Mouse (Mus musculus) midbrain, embryonic 12.5 days (tissue): Measurements from ENCODE around the gene Supt5. TPM values are rescaled to one million over a fixed set of nuclear protein-coding genes. Genes with fewer than 3 reads are reported as not detected.

ENCODE experiments used
- ATAC-seq: fragments of 200-750 bp; cut with Nextera tagmentation; 2 replicates; pipeline ENCODE4 v1.8.0; 2017; ENCODE audit warnings: low read depth, moderate TSS enrichment, moderate library complexity; ENCODE audit not compliant: low FRiP score
- H3K27ac ChIP-seq: fragments of 300-500 bp; sonication (generic); replicated peaks from 2 replicates; pipeline ENCODE4 v1.5.1; 2016; ENCODE audit warnings: mild to moderate bottlenecking
- H3K27me3 ChIP-seq: fragments of 300-500 bp; sonication (generic); 2 replicates; pipeline ENCODE4 v1.6.1; 2016; ENCODE audit warnings: mild to moderate bottlenecking
- H3K36me3 ChIP-seq: fragments of 300-500 bp; sonication (generic); 2 replicates; pipeline ENCODE4 v1.6.1; 2016
- H3K4me1 ChIP-seq: fragments of 300-500 bp; sonication (generic); 2 replicates; pipeline ENCODE4 v1.6.1; 2016
- H3K4me2 ChIP-seq: fragments of 300-500 bp; sonication (generic); replicated peaks from 2 replicates; pipeline ENCODE4 v1.6.1; 2016; ENCODE audit warnings: mild to moderate bottlenecking, moderate library complexity
- H3K4me3 ChIP-seq: fragments of 300-500 bp; sonication (generic); 2 replicates; pipeline ENCODE4 v1.5.1; 2016; ENCODE audit warnings: mild to moderate bottlenecking
- H3K9ac ChIP-seq: fragments of 300-500 bp; sonication (generic); replicated peaks from 2 replicates; pipeline ENCODE4 v1.6.1; 2016; ENCODE audit warnings: mild to moderate bottlenecking, moderate library complexity
- H3K9me3 ChIP-seq: fragments of 300-500 bp; sonication (generic); 2 replicates; pipeline ENCODE4 v1.6.1; 2016; ENCODE audit warnings: mild to moderate bottlenecking
- WGBS: fragments of 180-500 bp; shearing (Covaris S2); methylation state at CpG from one replicate; pipeline ENCODE4 v1.1.7; 2016; 5-methylcytosine and 5-hydroxymethylcytosine counted together
- polyA plus RNA-seq: library from polyadenylated mRNA; unstranded; fragments of >200 nt; fragmentation: Nextera tagmentation; extraction: Ambion mirVana; gene quantifications from 2 replicates; pipeline ENCODE4 v1.2.1, GENCODE M21; 2016

Supt5 gene
- polyA plus RNA-seq, 1 experiment from 2014 or later: 105 TPM

- Histone ChIP-seq H3K9me3 (no peaks in the 10 kb centered on the region), H3K27ac (peak overlapping the region; percentile 68), H3K4me2 (peak overlapping the region; percentile 46), H3K27me3 (peaks cover 23% of the 10 kb centered on the region), H3K9ac (peak overlapping the region; percentile 38), H3K4me3 (peak overlapping the region; percentile 25), H3K4me1 (peaks cover 58% of the 10 kb centered on the region), H3K36me3 (peaks cover 11% of the 10 kb centered on the region)
- 4% methylated on average over 30 of the region's 30 CpGs for WGBS
- no peak for ATAC-seq
Observed at GRCm38 (mm10) chr7:28381017-28381790, 42.7 kb upstream of the Supt5 start.

DNA sequence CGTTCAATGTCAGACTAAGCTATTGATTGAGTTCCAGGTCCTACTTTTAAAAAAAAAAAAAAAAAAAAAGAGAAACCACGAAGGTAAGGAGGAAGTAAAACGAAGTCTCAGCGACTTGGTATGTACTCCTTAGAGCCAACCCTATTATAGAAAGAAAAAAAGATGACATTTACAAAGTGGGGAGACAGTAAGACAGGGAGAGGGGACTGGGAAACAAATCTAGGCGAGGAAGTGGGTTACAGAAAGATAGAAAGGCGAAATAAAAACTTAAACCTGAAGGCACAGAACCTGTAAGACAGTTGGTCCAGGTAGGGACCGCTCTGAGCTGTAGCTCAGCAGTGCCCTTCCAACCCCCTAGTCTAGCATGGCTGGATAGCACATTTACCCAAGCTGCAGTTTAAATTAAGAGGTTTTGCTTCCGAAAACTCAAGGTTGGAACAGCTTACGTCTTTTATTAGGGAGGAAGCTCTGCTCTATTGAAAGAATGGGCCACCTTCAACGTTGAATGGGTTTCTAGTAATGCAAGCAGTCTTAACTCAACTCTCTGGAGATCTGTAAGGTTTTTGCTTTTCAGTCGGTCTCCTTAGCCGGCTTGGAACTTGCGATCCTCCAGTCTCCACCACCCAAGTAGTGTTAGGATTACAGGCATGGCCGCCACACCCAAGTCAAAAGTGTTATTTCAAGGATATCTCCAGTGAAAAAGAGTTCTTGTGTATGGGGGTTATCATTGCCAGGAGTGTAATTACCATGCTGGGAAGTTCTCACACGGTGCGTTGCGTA, 41.9 kb upstream of the Supt5 start, which contains the start of gene Zfp36:
Gene Zfp36, minus strand, starts transcription at position 17 of the 780 bp plus-strand sequence.
- no peak for ATAC-seq
- peaks cover 63% of the 10 kb centered on the region for H3K4me1 ChIP-seq

GRCm38 (mm10) chr7:28378769-28379651, 40.5 kb upstream of the Supt5 start:
- H3K9ac ChIP-seq: peak overlapping the region; percentile 70
- H3K9me3 ChIP-seq: no peaks in the 10 kb centered on the region
- peaks cover 23% of the 10 kb centered on the region for H3K27me3 ChIP-seq
- peak overlapping the region; percentile 60 for H3K27ac ChIP-seq
- H3K4me3 ChIP-seq: peak overlapping the region; percentile 52
- peak; percentile 61 for ATAC-seq
- H3K36me3 ChIP-seq: no peaks in the 10 kb centered on the region
- under 1% methylated on average over 53 of the region's 53 CpGs for WGBS
- H3K4me2 ChIP-seq: peak overlapping the region; percentile 74
- peaks cover 69% of the 10 kb centered on the region for H3K4me1 ChIP-seq

More for the DNA sequence above, 41.9 kb upstream of the Supt5 start, which contains the start of gene Zfp36:
- 58% methylated on average over 17 of the region's 17 CpGs for WGBS
- Histone ChIP-seq H3K4me2 (peak within 1 kb of the TSS; percentile 74), H3K27me3 (peaks cover 23% of the 10 kb centered on the region), H3K9me3 (no peaks in the 10 kb centered on the region), H3K4me3 (peak within 1 kb of the TSS; percentile 52), H3K36me3 (peaks cover 3% of the 10 kb centered on the region; the same call in 1 of the 2 replicates), H3K9ac (peak within 1 kb of the TSS; percentile 70), H3K27ac (peak within 1 kb of the TSS; percentile 68)

DNA sequence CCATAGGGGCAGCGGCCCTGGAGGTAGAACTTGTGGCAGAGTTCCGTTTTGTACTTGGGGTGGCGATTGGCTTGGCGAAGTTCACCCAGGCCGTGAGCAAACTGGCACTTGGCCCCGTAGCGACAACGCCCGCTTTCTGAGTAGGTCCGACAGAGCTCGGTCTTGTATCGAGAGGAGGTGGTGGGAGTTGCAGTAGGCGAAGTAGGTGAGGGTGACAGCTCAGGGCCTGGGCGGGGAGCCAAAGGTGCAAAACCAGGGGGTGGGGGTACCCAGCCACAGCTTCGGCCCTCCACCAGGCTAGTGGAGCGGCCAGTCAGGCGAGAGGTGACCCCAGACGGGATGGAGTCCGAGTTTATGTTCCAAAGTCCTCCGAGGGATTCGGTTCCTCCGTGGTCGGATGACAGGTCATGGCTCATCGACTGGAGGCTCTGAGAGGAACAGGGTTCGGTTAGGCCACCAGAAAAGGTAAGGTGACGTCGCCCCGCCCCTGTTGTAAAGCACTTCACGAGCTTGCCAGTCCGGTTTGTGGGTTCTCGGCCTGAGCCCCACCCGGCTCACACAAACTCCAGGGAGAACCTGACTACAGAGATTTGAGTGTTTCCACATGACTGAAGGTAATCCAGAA, 39.6 kb upstream of the Supt5 start:
- H3K9me3 ChIP-seq: no peaks in the 10 kb centered on the region
- H3K4me3 ChIP-seq: peak overlapping the region; percentile 52
- H3K4me1 ChIP-seq: peaks cover 68% of the 10 kb centered on the region
- H3K4me2 ChIP-seq: peak overlapping the region; percentile 74
- no peak for ATAC-seq
- no peak overlapping the region for H3K27ac ChIP-seq
- peaks cover 23% of the 10 kb centered on the region for H3K27me3 ChIP-seq
- peak overlapping the region; percentile 70 for H3K9ac ChIP-seq
- WGBS: 53% methylated on average over 32 of the region's 32 CpGs
- no peaks in the 10 kb centered on the region for H3K36me3 ChIP-seq

DNA sequence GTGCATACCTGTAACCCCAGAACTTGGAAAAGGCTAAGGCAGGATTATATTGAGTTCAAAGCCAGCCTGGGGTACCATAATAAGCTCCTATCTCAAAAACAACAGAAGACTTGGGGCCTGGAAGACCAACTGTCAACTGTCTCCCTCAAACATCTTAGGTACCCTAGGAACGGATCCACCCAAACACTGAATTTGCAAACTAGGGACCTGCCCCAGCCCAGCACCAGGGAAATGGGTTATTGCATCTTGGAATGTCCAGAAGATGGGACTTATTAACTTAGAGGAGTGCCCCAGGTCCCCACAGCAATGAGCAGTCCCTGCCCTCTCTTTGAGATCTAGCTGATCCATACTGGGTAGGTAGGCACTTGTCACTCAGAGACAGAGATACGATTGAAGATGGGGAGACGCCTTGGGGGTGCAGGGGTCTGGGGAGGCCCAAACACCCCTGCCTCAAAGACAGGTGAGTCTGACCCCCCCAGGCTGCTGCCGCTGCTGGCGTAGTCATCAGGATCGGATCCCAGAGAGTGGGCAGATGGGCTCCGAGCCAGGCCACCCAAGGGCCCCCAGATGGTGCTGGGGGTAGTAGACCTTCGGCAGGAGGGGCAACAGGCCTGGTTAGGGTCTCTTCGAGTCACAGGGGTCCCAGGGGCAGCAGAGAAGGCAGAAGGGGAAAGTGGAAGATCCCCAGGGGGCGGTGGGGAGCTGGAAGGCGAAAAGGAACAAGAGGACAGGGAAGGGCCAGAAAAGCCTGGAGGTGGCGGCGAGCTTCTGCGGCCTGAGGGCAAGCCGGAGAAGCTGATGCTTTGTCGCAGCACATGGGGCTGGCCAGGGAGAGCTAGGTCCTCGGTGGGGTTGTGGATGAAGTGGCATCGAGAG, 38.9 kb upstream of the Supt5 start:
- no peaks in the 10 kb centered on the region for H3K9me3 ChIP-seq
- peaks cover 23% of the 10 kb centered on the region for H3K27me3 ChIP-seq
- peaks cover 60% of the 10 kb centered on the region for H3K4me1 ChIP-seq

GRCm38 (mm10) chr7:28376011-28376771, 37.6 kb upstream of the Supt5 start:
- 3% methylated on average over 30 of the region's 30 CpGs for WGBS
- H3K4me1 ChIP-seq: peaks cover 50% of the 10 kb centered on the region

More for the DNA sequence above, 38.9 kb upstream of the Supt5 start:
- Histone ChIP-seq H3K36me3 (no peaks in the 10 kb centered on the region), H3K4me3 (peak overlapping the region; percentile 52), H3K27ac (no peak overlapping the region), H3K9ac (peak overlapping the region; percentile 70; the same call in 1 of the 2 replicates), H3K4me2 (peak overlapping the region; percentile 74)
- no peak for ATAC-seq
- WGBS: 76% methylated on average over 18 of the region's 18 CpGs

GRCm38 (mm10) chr7:28375176-28375921, 36.8 kb upstream of the Supt5 start:
- H3K9ac ChIP-seq: peak overlapping the region; percentile 57
- peaks cover 51% of the 10 kb centered on the region for H3K4me1 ChIP-seq
- peak overlapping the region; percentile 39 for H3K4me3 ChIP-seq
- no peaks in the 10 kb centered on the region for H3K9me3 ChIP-seq
- H3K27ac ChIP-seq: peak overlapping the region; percentile 93
- H3K36me3 ChIP-seq: no peaks in the 10 kb centered on the region
- ATAC-seq: peak; percentile 32
- 1% methylated on average over 36 of the region's 36 CpGs for WGBS
- H3K27me3 ChIP-seq: peaks cover 20% of the 10 kb centered on the region
- H3K4me2 ChIP-seq: peak overlapping the region; percentile 58

More at GRCm38 (mm10) chr7:28376011-28376771, 37.6 kb upstream of the Supt5 start:
- Histone ChIP-seq H3K4me3 (peak overlapping the region; percentile 39), H3K9me3 (no peaks in the 10 kb centered on the region), H3K36me3 (no peaks in the 10 kb centered on the region), H3K9ac (peak overlapping the region; percentile 57), H3K27ac (peak overlapping the region; percentile 93), H3K4me2 (peak overlapping the region; percentile 58), H3K27me3 (peaks cover 23% of the 10 kb centered on the region)
- ATAC-seq: no peak

DNA sequence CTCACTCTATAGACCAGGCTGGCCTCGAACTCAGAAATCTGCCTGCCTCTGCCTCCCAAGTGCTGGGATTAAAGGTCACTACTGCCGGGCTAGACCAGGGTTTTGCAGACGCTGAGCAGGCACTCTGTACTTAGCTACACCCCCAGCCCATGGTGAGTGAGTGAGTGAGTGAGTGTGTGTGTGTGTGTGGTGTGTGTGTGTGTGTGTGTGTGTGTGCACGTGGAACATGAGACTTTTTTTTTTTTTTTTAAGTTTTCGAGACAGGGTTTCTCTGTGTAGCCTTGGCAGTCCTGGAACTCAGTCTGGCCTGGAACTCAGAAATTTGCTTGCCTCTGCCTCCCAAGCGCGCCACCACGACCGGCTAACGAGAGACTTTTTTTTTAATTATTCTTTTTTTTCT, 36.1 kb upstream of the Supt5 start:
- H3K27ac ChIP-seq: peak overlapping the region; percentile 93
- 78% methylated on average over 10 of the region's 10 CpGs for WGBS
- ATAC-seq: no peak

GRCm38 (mm10) chr7:28373891-28374495, 35.4 kb upstream of the Supt5 start:
- Histone ChIP-seq H3K4me3 (no peak overlapping the region), H3K36me3 (peaks cover 12% of the 10 kb centered on the region; the same call in 1 of the 2 replicates), H3K9ac (0 out of 2 replicates have a peak overlapping the region, but pooled peaks have one; percentile 11), H3K27me3 (peaks cover 20% of the 10 kb centered on the region), H3K4me2 (no peak overlapping the region), H3K27ac (peak overlapping the region; percentile 49; the same call in 1 of the 2 replicates), H3K9me3 (no peaks in the 10 kb centered on the region), H3K4me1 (peaks cover 57% of the 10 kb centered on the region)
- ATAC-seq: no peak
- 81% methylated on average over 7 of the region's 7 CpGs for WGBS

More for the DNA sequence above, 36.1 kb upstream of the Supt5 start:
- Histone ChIP-seq H3K9me3 (no peaks in the 10 kb centered on the region), H3K9ac (no peak overlapping the region), H3K27me3 (peaks cover 20% of the 10 kb centered on the region), H3K4me1 (peaks cover 57% of the 10 kb centered on the region), H3K4me3 (no peak overlapping the region), H3K4me2 (peak overlapping the region; percentile 58; the same call in 1 of the 2 replicates), H3K36me3 (peaks cover 5% of the 10 kb centered on the region; the same call in 1 of the 2 replicates)
